Mouse (Mus musculus) intestine, postnatal 0 days (tissue): ENCODE measurements around the gene Rbks. TPM values are rescaled to one million over a fixed set of nuclear protein-coding genes. Genes with fewer than 3 reads are reported as not detected.

ENCODE experiments used
- ATAC-seq: fragments of 200-750 bp; cut with Nextera tagmentation; 2 replicates; pipeline ENCODE4 v1.8.0; 2017; ENCODE audit warnings: mild to moderate bottlenecking, moderate TSS enrichment, moderate library complexity
- H3K27ac ChIP-seq: fragments of 300-500 bp; sonication (generic); 2 replicates; pipeline ENCODE4 v1.5.1; 2014; ENCODE audit warnings: mild to moderate bottlenecking, low read depth, low read length, moderate library complexity
- H3K27me3 ChIP-seq: fragments of 300-500 bp; sonication (generic); replicated peaks from 2 replicates; pipeline ENCODE4 v1.6.1; 2014; ENCODE audit warnings: low read length, mixed read lengths; ENCODE audit not compliant: control insufficient read depth, insufficient read depth
- H3K36me3 ChIP-seq: fragments of 300-500 bp; sonication (generic); 2 replicates; pipeline ENCODE4 v1.6.1; 2014; ENCODE audit warnings: mild to moderate bottlenecking, moderate library complexity; ENCODE audit not compliant: control insufficient read depth, insufficient read depth
- H3K4me1 ChIP-seq: fragments of 300-500 bp; sonication (generic); replicated peaks from 2 replicates; pipeline ENCODE4 v1.6.1; 2014; ENCODE audit warnings: antibody characterized with exemption, low read length, mixed read lengths; ENCODE audit not compliant: control insufficient read depth, insufficient read depth
- H3K4me2 ChIP-seq: fragments of 300-500 bp; sonication (generic); replicated peaks from 2 replicates; pipeline ENCODE4 v1.6.1; 2014; ENCODE audit warnings: low read depth, mild to moderate bottlenecking, moderate library complexity
- H3K4me3 ChIP-seq: fragments of 300-500 bp; sonication (generic); 2 replicates; pipeline ENCODE4 v1.5.1; 2014; ENCODE audit warnings: low read depth, low read length
- H3K9ac ChIP-seq: fragments of 300-500 bp; sonication (generic); 2 replicates; pipeline ENCODE4 v1.6.1; 2014; ENCODE audit warnings: mild to moderate bottlenecking, low read depth, low read length
- H3K9me3 ChIP-seq: fragments of 300-500 bp; sonication (generic); 2 replicates; pipeline ENCODE4 v1.6.1; 2016; ENCODE audit warnings: mixed run types; ENCODE audit not compliant: control insufficient read depth
- CTCF ChIP-seq: sonication (generic); IDR thresholded peaks from 2 replicates; pipeline ENCODE4 v1.5.1; 2016; ENCODE audit warnings: low read depth, mild to moderate bottlenecking, control low read depth, antibody characterized with exemption, moderate library complexity
- WGBS: fragments of 180-500 bp; shearing (Covaris S2); extraction: QIAGEN DNeasy Blood & Tissue Kit; methylation state at CpG from one replicate; pipeline ENCODE4 v1.1.7; 2014; 5-methylcytosine and 5-hydroxymethylcytosine counted together
- polyA plus RNA-seq: library from polyadenylated mRNA; unstranded; fragments of >200 nt; fragmentation: Nextera tagmentation; extraction: Ambion mirVana; gene quantifications from 2 replicates; pipeline ENCODE4 v1.2.1, GENCODE M21; 2015

The Rbks gene
- polyA plus RNA-seq, 1 experiment from 2014 or later = 22.3 TPM

DNA sequence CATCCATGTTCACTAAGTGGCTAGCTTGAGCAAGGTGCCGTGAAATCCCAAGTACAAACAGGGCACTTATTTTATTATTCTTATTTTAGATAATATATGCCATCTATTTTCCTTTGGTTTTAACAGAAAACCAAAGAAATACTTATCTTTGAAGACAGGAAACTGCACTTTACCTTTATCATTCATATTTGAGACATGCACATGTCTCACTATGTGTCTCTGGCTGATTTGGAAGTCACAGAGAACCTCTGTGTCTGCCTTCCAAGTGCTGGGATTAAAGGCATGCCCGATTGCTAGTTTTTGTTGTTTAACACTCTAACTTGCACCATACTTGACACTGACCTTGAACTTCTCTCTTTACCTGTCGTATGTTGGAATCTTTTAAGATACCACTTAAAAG lies 9.5 kb downstream of the Rbks start:
- no peak for TF ChIP-seq CTCF
- Histone ChIP-seq H3K9me3 (no peaks in the 10 kb centered on the region), H3K27me3 (no peaks in the 10 kb centered on the region), H3K4me3 (no peak overlapping the region), H3K36me3 (no peaks in the 10 kb centered on the region), H3K9ac (no peak overlapping the region), H3K27ac (no peak overlapping the region), H3K4me2 (no peak overlapping the region), H3K4me1 (no peaks in the 10 kb centered on the region)
- whole genome bisulfite sequencing = 83% methylated on average over 3 of the region's 3 CpGs
- no peak for ATAC-seq

DNA sequence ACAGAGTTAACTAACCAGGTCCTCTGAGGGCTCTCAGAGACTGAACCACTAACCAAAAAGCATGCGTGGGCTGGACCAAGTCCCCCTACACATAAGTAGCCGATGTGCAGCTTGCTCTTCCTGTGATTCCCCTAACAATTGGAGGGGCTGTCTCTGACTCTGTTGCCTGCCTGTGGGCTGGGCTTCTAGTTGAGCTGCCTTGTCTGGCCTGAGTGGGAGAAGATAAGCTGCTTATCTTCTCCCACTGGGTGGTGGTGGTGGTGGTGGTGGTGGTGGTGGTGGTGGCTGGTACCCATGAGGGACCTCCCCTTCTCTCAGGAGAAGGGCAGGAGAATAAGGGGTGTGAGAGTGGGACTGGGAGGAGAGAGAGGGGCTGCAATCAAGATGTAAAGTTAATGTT lies 11.4 kb downstream of the Rbks start:
- WGBS = 66% methylated on average over 2 of the region's 2 CpGs
- H3K9ac ChIP-seq = no peak overlapping the region
- no peaks in the 10 kb centered on the region for H3K4me1 ChIP-seq
- no peaks in the 10 kb centered on the region for H3K9me3 ChIP-seq
- no peak overlapping the region for H3K27ac ChIP-seq
- H3K4me2 ChIP-seq = no peak overlapping the region
- TF ChIP-seq CTCF = no peak
- H3K4me3 ChIP-seq = no peak overlapping the region
- H3K36me3 ChIP-seq = no peaks in the 10 kb centered on the region
- no peaks in the 10 kb centered on the region for H3K27me3 ChIP-seq
- ATAC-seq = no peak

DNA sequence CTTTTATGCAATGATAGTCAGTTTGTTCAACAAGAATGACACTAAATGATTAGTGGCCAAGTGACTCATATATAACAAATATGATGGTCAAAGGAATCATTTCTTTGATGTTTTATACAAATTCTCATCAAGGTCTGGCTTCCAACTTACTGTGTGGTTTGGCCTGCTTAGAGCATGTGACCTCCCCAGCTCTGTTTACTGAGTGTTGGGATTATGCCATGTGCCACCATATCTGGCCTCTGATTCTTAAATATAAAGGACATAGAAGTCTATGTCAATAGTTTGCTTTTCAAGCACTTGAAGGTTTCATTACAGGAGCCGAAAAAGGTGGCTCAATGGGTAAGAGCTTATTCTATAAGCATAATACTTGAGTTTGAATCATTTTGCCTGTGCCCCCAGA lies 15.1 kb downstream of the Rbks start:
- no peak overlapping the region for H3K4me2 ChIP-seq
- H3K36me3 ChIP-seq = peaks cover 4% of the 10 kb centered on the region; the same call in 1 of the 2 replicates
- no peaks in the 10 kb centered on the region for H3K4me1 ChIP-seq
- H3K9me3 ChIP-seq = no peaks in the 10 kb centered on the region
- H3K27ac ChIP-seq = no peak overlapping the region
- H3K9ac ChIP-seq = no peak overlapping the region
- no peak for ATAC-seq
- no peak overlapping the region for H3K4me3 ChIP-seq
- no peaks in the 10 kb centered on the region for H3K27me3 ChIP-seq
- 96% methylated on average over 1 of the region's 1 CpGs for WGBS
- no peak for TF ChIP-seq CTCF

DNA sequence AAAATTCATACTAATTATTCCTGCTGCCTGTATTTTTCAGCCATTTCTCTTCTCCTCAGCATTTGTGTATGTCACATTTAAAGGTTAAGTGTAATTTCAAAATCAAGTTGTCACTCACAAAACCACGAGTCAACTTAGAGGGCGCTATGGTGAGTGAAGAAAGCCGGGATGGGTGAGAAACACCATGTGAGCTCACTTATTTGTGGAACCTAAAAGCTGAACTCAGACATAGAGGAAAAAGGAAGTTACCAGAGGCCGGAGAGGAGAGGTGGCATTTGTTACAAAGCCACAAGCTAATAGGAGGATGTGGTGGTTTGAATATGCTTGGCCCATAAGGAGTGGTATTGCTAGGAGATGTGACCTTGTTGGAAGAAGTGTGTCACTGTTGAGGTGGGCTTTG lies 17.2 kb downstream of the Rbks start:
- no peak for TF ChIP-seq CTCF
- WGBS = 85% methylated on average over 4 of the region's 4 CpGs
- ATAC-seq = no peak

DNA sequence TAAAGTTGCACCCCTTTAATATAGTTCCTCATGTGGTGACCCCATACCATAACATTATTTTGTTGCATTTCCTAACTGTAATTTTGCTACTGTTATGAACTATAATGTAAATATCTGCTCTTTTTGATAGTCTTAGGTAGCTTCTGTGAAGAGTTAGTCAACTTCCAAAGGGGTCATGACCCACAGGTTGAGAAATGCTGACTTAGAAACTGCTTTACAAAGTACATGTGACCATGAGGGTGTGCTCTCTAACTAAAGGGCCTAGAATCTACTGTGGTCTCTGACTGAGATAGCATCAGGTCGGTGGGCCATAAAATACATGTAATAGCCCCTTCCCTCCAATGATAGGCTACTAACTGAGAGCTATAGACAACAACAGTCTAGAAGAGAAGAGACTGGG lies 19.4 kb downstream of the Rbks start:
- 22% methylated on average over 1 of the region's 1 CpGs for WGBS
- no peaks in the 10 kb centered on the region for H3K27me3 ChIP-seq
- TF ChIP-seq CTCF = no peak
- H3K36me3 ChIP-seq = peaks cover 4% of the 10 kb centered on the region; the same call in 1 of the 2 replicates
- H3K4me2 ChIP-seq = no peak overlapping the region
- H3K4me1 ChIP-seq = no peaks in the 10 kb centered on the region
- no peak for ATAC-seq
- no peaks in the 10 kb centered on the region for H3K9me3 ChIP-seq
- H3K9ac ChIP-seq = no peak overlapping the region
- no peak overlapping the region for H3K27ac ChIP-seq
- H3K4me3 ChIP-seq = no peak overlapping the region

More for the DNA sequence above, 17.2 kb downstream of the Rbks start:
- H3K36me3 ChIP-seq = peaks cover 4% of the 10 kb centered on the region; the same call in 1 of the 2 replicates
- no peak overlapping the region for H3K27ac ChIP-seq
- H3K4me1 ChIP-seq = no peaks in the 10 kb centered on the region
- no peaks in the 10 kb centered on the region for H3K27me3 ChIP-seq
- no peak overlapping the region for H3K9ac ChIP-seq
- H3K4me3 ChIP-seq = no peak overlapping the region
- no peaks in the 10 kb centered on the region for H3K9me3 ChIP-seq
- H3K4me2 ChIP-seq = no peak overlapping the region

DNA sequence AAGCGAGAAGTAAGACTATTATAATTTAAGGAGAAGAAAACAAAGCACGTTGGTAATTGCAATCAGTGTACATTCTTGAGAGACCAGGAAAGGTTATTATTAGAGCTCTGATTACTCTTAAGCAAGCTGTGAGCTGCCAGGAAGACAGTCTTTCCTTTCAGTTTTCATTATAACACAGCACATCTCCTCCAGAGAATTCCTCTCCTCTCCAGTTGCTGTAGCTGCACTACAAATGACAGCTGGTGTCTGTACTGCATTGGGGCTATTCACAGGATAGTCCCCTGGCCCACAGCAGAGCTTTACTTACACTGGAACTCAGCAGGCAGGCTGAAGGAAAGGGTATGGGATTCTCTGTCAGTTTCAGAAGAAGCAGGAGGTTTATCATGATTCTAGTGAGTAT lies 24.0 kb downstream of the Rbks start:
- WGBS = 62% methylated on average over 2 of the region's 2 CpGs
- no peak for ATAC-seq
- Histone ChIP-seq H3K9ac (no peak overlapping the region), H3K27me3 (no peaks in the 10 kb centered on the region), H3K4me1 (peaks cover 10% of the 10 kb centered on the region; the same call in 1 of the 2 replicates), H3K9me3 (no peaks in the 10 kb centered on the region), H3K27ac (no peak overlapping the region), H3K36me3 (no peaks in the 10 kb centered on the region), H3K4me2 (no peak overlapping the region), H3K4me3 (no peak overlapping the region)
- no peak for TF ChIP-seq CTCF

DNA sequence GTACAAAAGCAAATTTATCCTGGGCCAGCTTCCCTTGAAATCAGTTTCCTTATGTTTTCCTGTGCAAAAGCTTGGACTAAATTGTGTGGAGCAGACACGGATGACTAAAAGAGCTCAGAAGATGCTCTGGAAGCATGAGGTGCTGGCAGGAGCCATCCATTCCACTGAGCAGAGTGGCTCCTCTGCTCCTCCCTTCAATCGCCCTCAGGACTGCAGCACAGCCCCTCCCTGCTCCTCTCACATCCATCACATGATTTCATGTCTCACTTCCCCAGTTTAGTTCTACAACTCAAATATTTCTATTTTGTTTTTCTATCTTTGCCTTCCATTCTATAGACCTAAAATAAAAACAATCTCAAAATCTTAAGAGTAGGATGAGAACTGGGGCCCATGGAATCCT lies 26.3 kb downstream of the Rbks start:
- Histone ChIP-seq H3K9ac (no peak overlapping the region), H3K27ac (no peak overlapping the region), H3K4me3 (no peak overlapping the region), H3K4me1 (peaks cover 10% of the 10 kb centered on the region; the same call in 1 of the 2 replicates), H3K9me3 (no peaks in the 10 kb centered on the region), H3K4me2 (no peak overlapping the region), H3K27me3 (no peaks in the 10 kb centered on the region), H3K36me3 (no peaks in the 10 kb centered on the region)
- no peak for ATAC-seq
- no peak for TF ChIP-seq CTCF
- 80% methylated on average over 2 of the region's 2 CpGs for WGBS
